Mouse (Mus musculus): ENCODE measurements at regions not wholly inside any gene's neighbourhood (a gene's known extent, or its start where the extent isn't known, plus 50 kb on each side); places are given as distances from the start of the nearest gene placed in this dataset.

DNA sequence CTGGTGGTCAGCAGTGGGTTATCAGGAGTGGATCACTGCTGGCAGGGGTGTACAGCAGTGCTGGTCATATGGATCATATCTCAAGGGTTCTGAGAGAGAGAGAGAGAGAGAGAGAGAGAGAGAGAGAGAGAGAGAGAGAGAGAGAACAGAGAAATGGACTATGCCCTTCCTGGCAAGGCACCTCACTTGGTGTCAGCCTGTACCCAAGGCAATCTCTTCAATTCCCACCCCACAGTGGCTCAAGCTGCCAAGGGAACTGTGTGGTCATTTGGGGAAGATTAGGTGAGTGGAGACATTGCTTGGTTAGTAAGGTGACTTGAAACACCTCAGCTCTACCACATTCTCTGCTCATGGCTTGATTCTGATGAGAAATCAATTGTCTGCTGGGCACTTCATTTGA, 80.8 kb upstream of the Agap1 start:
- H3K27me3 ChIP-seq (replicated peaks; ENCODE audit: control insufficient read depth, insufficient read depth, low read length), result no peaks in the 10 kb centered on the region
- H3K4me3 ChIP-seq (ENCODE audit: low read depth, low read length), result no peak overlapping the region
- H3K4me2 ChIP-seq (replicated peaks; ENCODE audit: low read depth), result no peak overlapping the region
- no peaks in the 10 kb centered on the region for H3K9me3 ChIP-seq (ENCODE audit: control insufficient read depth)
- no peak overlapping the region for H3K27ac ChIP-seq (ENCODE audit: low read depth, low read length)
- H3K4me1 ChIP-seq (replicated peaks; ENCODE audit: control insufficient read depth, insufficient read depth, low read length), result no peaks in the 10 kb centered on the region
- no peak overlapping the region for H3K9ac ChIP-seq (ENCODE audit: low read depth, low read length)
- no peak for TF ChIP-seq CTCF (IDR thresholded peaks at IDR 0.05; ENCODE audit: low read depth)
- ATAC-seq, result no peak
- no peaks in the 10 kb centered on the region for H3K36me3 ChIP-seq (ENCODE audit: control insufficient read depth, insufficient read depth)

DNA sequence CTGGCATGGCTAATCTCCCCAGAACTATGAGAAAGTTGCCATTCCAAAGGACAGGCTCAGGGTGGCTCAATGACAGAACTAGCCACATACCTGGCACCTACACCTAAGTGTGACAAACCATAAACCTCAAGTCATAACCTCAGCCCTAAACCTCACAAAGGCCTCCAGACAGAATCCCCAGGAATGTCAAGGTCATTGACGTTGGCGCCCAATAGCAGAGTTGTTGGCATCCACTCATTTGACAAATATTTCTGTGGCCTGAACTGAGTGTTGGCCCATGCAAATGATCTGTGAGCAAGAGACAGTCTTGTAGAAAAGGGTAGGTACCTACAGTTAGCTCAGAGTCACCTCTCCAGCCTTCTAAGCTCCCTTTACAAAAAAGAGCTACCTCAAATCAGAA, 80.3 kb upstream of the Agap1 start:
- 84% methylated on average over 2 of the region's 2 CpGs for WGBS
- no peak overlapping the region for H3K9ac ChIP-seq (ENCODE audit: low read depth, low read length)
- H3K4me1 ChIP-seq (replicated peaks; ENCODE audit: control insufficient read depth, insufficient read depth, low read length), result no peaks in the 10 kb centered on the region
- no peak for TF ChIP-seq CTCF (IDR thresholded peaks at IDR 0.05; ENCODE audit: low read depth)
- H3K4me3 ChIP-seq (ENCODE audit: low read depth, low read length), result no peak overlapping the region
- H3K36me3 ChIP-seq (ENCODE audit: control insufficient read depth, insufficient read depth), result no peaks in the 10 kb centered on the region
- no peak overlapping the region for H3K4me2 ChIP-seq (replicated peaks; ENCODE audit: low read depth)
- no peaks in the 10 kb centered on the region for H3K9me3 ChIP-seq (ENCODE audit: control insufficient read depth)
- H3K27ac ChIP-seq (ENCODE audit: low read depth, low read length), result no peak overlapping the region
- no peaks in the 10 kb centered on the region for H3K27me3 ChIP-seq (replicated peaks; ENCODE audit: control insufficient read depth, insufficient read depth, low read length)
- ATAC-seq, result no peak

DNA sequence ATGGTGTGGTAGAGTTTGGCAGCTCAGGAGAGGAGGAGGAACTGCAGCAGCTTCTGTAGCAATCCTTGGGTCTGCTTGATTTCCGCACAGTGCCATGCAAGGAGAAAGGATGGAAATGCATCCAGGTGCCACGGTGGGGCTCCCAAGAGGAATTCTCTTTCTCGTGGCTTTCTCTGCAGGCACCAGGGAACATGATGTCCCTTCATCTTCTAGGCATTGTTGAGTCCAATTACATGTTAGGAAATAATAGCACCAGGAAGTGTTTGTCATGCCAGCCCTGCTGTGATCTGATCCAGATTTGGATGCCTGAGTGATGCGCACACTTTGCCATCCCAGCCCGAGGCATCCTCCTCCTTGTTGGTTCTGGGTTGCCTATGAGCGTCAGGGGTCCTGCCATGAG, 72.6 kb upstream of the Agap1 start:
- no peak for ATAC-seq

DNA sequence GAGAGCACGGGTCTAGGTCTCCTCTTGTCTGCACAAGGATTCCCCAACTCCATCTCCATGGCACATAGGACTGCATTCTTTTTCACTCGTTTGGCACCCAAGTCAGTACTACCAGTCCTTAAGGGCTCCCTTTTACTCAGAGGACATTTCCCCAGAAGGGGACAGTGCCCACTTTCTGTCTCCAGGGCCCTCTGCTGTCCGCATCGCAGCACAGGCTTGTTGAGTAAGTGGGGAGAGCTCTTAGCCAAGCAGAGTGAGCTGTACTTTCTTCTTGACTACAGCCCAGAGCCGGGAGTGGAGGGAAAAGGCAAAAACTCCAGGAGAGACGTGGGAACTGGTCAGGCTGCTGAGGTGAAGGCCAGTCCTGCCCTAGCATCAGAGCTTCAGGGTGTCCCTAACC, 69.5 kb upstream of the Agap1 start:
- TF ChIP-seq CTCF (IDR thresholded peaks at IDR 0.05; ENCODE audit: low read depth), result 0 out of 2 replicates have a peak, but pooled peaks have one; percentile 10
- Histone ChIP-seq H3K4me3 (ENCODE audit: low read depth, low read length) (no peak overlapping the region), H3K9ac (ENCODE audit: low read depth, low read length) (no peak overlapping the region), H3K27me3 (replicated peaks; ENCODE audit: control insufficient read depth, insufficient read depth, low read length) (no peaks in the 10 kb centered on the region), H3K4me2 (replicated peaks; ENCODE audit: low read depth) (no peak overlapping the region), H3K9me3 (ENCODE audit: control insufficient read depth) (no peaks in the 10 kb centered on the region), H3K36me3 (ENCODE audit: control insufficient read depth, insufficient read depth) (no peaks in the 10 kb centered on the region), H3K27ac (ENCODE audit: low read depth, low read length) (no peak overlapping the region), H3K4me1 (replicated peaks; ENCODE audit: control insufficient read depth, insufficient read depth, low read length) (no peaks in the 10 kb centered on the region)
- 53% methylated on average over 6 of the region's 6 CpGs for WGBS
- no peak for ATAC-seq

More for the DNA sequence above, 72.6 kb upstream of the Agap1 start:
- H3K4me2 ChIP-seq (replicated peaks; ENCODE audit: low read depth), result no peak overlapping the region
- no peak overlapping the region for H3K27ac ChIP-seq (ENCODE audit: low read depth, low read length)
- H3K4me1 ChIP-seq (replicated peaks; ENCODE audit: control insufficient read depth, insufficient read depth, low read length), result no peaks in the 10 kb centered on the region
- no peak for TF ChIP-seq CTCF (IDR thresholded peaks at IDR 0.05; ENCODE audit: low read depth)
- H3K9ac ChIP-seq (ENCODE audit: low read depth, low read length), result no peak overlapping the region
- WGBS, result 77% methylated on average over 6 of the region's 6 CpGs
- no peaks in the 10 kb centered on the region for H3K9me3 ChIP-seq (ENCODE audit: control insufficient read depth)
- no peak overlapping the region for H3K4me3 ChIP-seq (ENCODE audit: low read depth, low read length)
- H3K27me3 ChIP-seq (replicated peaks; ENCODE audit: control insufficient read depth, insufficient read depth, low read length), result no peaks in the 10 kb centered on the region
- H3K36me3 ChIP-seq (ENCODE audit: control insufficient read depth, insufficient read depth), result no peaks in the 10 kb centered on the region

DNA sequence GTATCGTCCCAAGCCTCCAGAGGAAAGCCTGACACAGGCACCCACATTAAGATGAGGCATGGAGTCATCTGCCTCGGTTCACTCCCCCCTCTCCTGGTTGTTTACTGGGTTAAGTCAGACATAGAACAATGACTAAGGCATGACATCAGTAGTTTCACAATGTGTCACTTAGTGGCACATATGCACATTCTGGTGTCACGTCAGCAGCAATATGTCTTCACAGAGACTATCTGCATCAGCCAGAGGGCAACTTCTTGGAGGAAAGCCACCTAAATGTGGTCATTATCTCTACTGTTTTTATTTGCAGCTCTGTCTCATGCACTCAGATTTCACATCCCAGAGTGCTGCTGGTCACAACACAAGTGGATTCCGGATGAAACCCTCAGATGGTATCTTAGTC, 61.9 kb upstream of the Agap1 start:
- Histone ChIP-seq H3K4me1 (replicated peaks; ENCODE audit: control insufficient read depth, insufficient read depth, low read length) (no peaks in the 10 kb centered on the region), H3K4me3 (ENCODE audit: low read depth, low read length) (no peak overlapping the region), H3K9me3 (ENCODE audit: control insufficient read depth) (no peaks in the 10 kb centered on the region), H3K4me2 (replicated peaks; ENCODE audit: low read depth) (no peak overlapping the region), H3K36me3 (ENCODE audit: control insufficient read depth, insufficient read depth) (no peaks in the 10 kb centered on the region), H3K27me3 (replicated peaks; ENCODE audit: control insufficient read depth, insufficient read depth, low read length) (no peaks in the 10 kb centered on the region), H3K27ac (ENCODE audit: low read depth, low read length) (no peak overlapping the region), H3K9ac (ENCODE audit: low read depth, low read length) (no peak overlapping the region)
- ATAC-seq, result no peak
- no peak for TF ChIP-seq CTCF (IDR thresholded peaks at IDR 0.05; ENCODE audit: low read depth)
- 69% methylated on average over 4 of the region's 4 CpGs for WGBS

DNA sequence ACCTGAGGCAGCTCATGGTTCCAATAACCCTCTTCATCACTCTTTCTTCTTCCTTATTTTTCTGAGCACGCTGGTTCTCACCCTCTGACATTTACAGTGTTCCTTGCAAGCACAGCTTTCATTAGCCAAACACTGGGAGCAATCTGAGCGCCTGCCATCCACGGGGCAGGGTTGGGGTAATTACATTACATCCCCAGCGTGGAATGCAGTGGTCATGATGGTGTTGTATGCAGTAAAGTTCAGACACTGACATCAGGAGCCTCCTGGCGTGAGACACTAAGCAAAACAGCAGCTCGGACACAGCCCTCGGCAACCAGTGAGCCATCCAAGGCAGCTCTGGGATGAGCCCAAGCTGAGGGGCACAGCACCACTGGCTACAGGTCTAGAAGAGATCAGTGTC, 60.1 kb upstream of the Agap1 start:
- H3K36me3 ChIP-seq (ENCODE audit: control insufficient read depth, insufficient read depth), result no peaks in the 10 kb centered on the region
- TF ChIP-seq CTCF (IDR thresholded peaks at IDR 0.05; ENCODE audit: low read depth), result no peak
- H3K9ac ChIP-seq (ENCODE audit: low read depth, low read length), result no peak overlapping the region
- H3K4me3 ChIP-seq (ENCODE audit: low read depth, low read length), result no peak overlapping the region
- WGBS, result 37% methylated on average over 7 of the region's 7 CpGs
- H3K4me1 ChIP-seq (replicated peaks; ENCODE audit: control insufficient read depth, insufficient read depth, low read length), result no peaks in the 10 kb centered on the region
- H3K9me3 ChIP-seq (ENCODE audit: control insufficient read depth), result no peaks in the 10 kb centered on the region
- H3K4me2 ChIP-seq (replicated peaks; ENCODE audit: low read depth), result no peak overlapping the region
- ATAC-seq, result no peak
- no peaks in the 10 kb centered on the region for H3K27me3 ChIP-seq (replicated peaks; ENCODE audit: control insufficient read depth, insufficient read depth, low read length)
- H3K27ac ChIP-seq (ENCODE audit: low read depth, low read length), result no peak overlapping the region

DNA sequence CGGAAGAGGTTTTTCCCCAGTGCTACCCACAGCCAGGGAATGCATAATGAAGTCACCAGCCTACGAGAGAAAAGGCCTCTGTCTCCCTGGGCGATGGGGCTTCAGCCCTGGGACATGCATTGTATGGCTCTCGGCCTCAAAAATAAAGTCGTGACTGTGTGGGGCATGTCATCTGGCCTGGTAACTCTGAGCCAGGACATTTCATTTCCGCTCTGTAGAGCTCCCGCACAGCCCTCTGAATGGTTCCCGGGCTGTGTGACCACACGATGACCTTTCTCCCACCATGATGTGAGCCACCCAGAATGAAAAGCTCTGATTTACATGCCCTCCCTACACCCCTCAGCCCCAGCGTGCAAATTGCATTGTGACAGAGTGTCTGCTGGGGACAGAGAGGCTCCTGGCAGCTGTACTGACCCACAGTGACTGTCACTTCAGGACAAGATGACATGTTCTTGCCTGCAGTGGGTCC, 53.8 kb upstream of the Agap1 start:
- TF ChIP-seq CTCF (IDR thresholded peaks at IDR 0.05; ENCODE audit: low read depth), result no peak
- WGBS, result 78% methylated on average over 10 of the region's 10 CpGs
- no peaks in the 10 kb centered on the region for H3K4me1 ChIP-seq (replicated peaks; ENCODE audit: control insufficient read depth, insufficient read depth, low read length)
- no peak overlapping the region for H3K27ac ChIP-seq (ENCODE audit: low read depth, low read length)
- H3K4me3 ChIP-seq (ENCODE audit: low read depth, low read length), result no peak overlapping the region
- H3K9ac ChIP-seq (ENCODE audit: low read depth, low read length), result no peak overlapping the region
- no peaks in the 10 kb centered on the region for H3K36me3 ChIP-seq (ENCODE audit: control insufficient read depth, insufficient read depth)
- H3K27me3 ChIP-seq (replicated peaks; ENCODE audit: control insufficient read depth, insufficient read depth, low read length), result no peaks in the 10 kb centered on the region
- no peak overlapping the region for H3K4me2 ChIP-seq (replicated peaks; ENCODE audit: low read depth)
- no peaks in the 10 kb centered on the region for H3K9me3 ChIP-seq (ENCODE audit: control insufficient read depth)
- no peak for ATAC-seq
